Mouse (Mus musculus) olfactory bulb, adult 2 months (tissue): ENCODE results near the gene Ergic1. TPM values are rescaled to one million over a fixed set of nuclear protein-coding genes. Genes with fewer than 3 reads are reported as not detected.

ENCODE experiments used
- H3K27ac ChIP-seq: fragments of 200-500 bp; 2 replicates; pipeline ENCODE4 v1.5.1; 2012; ENCODE audit warnings: low read depth, low read length; ENCODE audit not compliant: insufficient read depth
- H3K4me1 ChIP-seq: fragments of 200-500 bp; 2 replicates; pipeline ENCODE4 v1.6.1; 2012; ENCODE audit warnings: low read length; ENCODE audit not compliant: control insufficient read depth, insufficient read depth
- H3K4me3 ChIP-seq: fragments of 200-500 bp; 2 replicates; pipeline ENCODE4 v1.5.1; 2012; ENCODE audit warnings: mild to moderate bottlenecking, low read depth, low read length, moderate library complexity; ENCODE audit not compliant: insufficient read depth
- CTCF ChIP-seq: fragments of 200-500 bp; IDR thresholded peaks from 2 replicates; pipeline ENCODE4 v1.5.1; 2012; ENCODE audit warnings: low read depth, mild to moderate bottlenecking, low read length, moderate library complexity; ENCODE audit not compliant: insufficient read depth
- POLR2A ChIP-seq: fragments of 200-500 bp; IDR thresholded peaks from 2 replicates; pipeline ENCODE4 v1.6.1; 2012; ENCODE audit warnings: mild to moderate bottlenecking, low read depth, low read length, moderate library complexity; ENCODE audit not compliant: insufficient read depth
- WGBS: fragments of 180-500 bp; shearing (Covaris S2); methylation state at CpG from one replicate; pipeline ENCODE4 v1.1.7; 2018; 5-methylcytosine and 5-hydroxymethylcytosine counted together
- polyA plus RNA-seq: library from polyadenylated mRNA; stranded (reverse); fragments of >200 nt; gene quantifications from 2 replicates; pipeline ENCODE4 v1.2.4, GENCODE M21; 2012; ENCODE audit warnings: low replicate concordance; ENCODE audit not compliant: missing spikeins, insufficient read depth, insufficient read length

Gene Ergic1
- polyA plus RNA-seq, 1 experiment, result not detected

GRCm38 (mm10) chr17:26567142-26567817 is 6.0 kb downstream of the Ergic1 start:
- Histone ChIP-seq H3K4me3 (no peak overlapping the region), H3K27ac (no peak overlapping the region), H3K4me1 (peaks cover 38% of the 10 kb centered on the region)
- TF ChIP-seq CTCF (no peak), POLR2A (no peak)
- 67% methylated on average over 8 of the region's 8 CpGs for WGBS

GRCm38 (mm10) chr17:26567818-26568173 is 6.5 kb downstream of the Ergic1 start:
- Histone ChIP-seq H3K4me3 (no peak overlapping the region), H3K4me1 (peaks cover 33% of the 10 kb centered on the region), H3K27ac (no peak overlapping the region)
- TF ChIP-seq POLR2A (no peak), CTCF (no peak)
- WGBS, result 91% methylated on average over 4 of the region's 4 CpGs

- WGBS, result 83% methylated on average over 4 of the region's 4 CpGs
- no peak overlapping the region for H3K4me3 ChIP-seq
- no peak overlapping the region for H3K27ac ChIP-seq
- H3K4me1 ChIP-seq, result peaks cover 30% of the 10 kb centered on the region
- no peak for TF ChIP-seq CTCF
- no peak for TF ChIP-seq POLR2A
These were observed 8.5 kb downstream of the Ergic1 start for GRCm38 (mm10) chr17:26569594-26570350.

- TF ChIP-seq CTCF (no peak), POLR2A (no peak)
- peaks cover 37% of the 10 kb centered on the region for H3K4me1 ChIP-seq
- no peak overlapping the region for H3K27ac ChIP-seq
- H3K4me3 ChIP-seq, result no peak overlapping the region
- WGBS, result 77% methylated on average over 11 of the region's 11 CpGs
These were observed 9.4 kb downstream of the Ergic1 start for GRCm38 (mm10) chr17:26570651-26571118.

- 92% methylated on average over 3 of the region's 3 CpGs for WGBS
These were observed 10.1 kb downstream of the Ergic1 start for GRCm38 (mm10) chr17:26571377-26571776.

GRCm38 (mm10) chr17:26572265-26572664 is 11.0 kb downstream of the Ergic1 start:
- WGBS, result 80% methylated on average over 11 of the region's 11 CpGs
- TF ChIP-seq CTCF (no peak), POLR2A (no peak)
- H3K4me1 ChIP-seq, result peaks cover 53% of the 10 kb centered on the region
- no peak overlapping the region for H3K4me3 ChIP-seq
- no peak overlapping the region for H3K27ac ChIP-seq

More at GRCm38 (mm10) chr17:26571377-26571776, 10.1 kb downstream of the Ergic1 start:
- Histone ChIP-seq H3K27ac (no peak overlapping the region), H3K4me1 (peaks cover 44% of the 10 kb centered on the region), H3K4me3 (no peak overlapping the region)
- no peak for TF ChIP-seq CTCF
- no peak for TF ChIP-seq POLR2A

DNA sequence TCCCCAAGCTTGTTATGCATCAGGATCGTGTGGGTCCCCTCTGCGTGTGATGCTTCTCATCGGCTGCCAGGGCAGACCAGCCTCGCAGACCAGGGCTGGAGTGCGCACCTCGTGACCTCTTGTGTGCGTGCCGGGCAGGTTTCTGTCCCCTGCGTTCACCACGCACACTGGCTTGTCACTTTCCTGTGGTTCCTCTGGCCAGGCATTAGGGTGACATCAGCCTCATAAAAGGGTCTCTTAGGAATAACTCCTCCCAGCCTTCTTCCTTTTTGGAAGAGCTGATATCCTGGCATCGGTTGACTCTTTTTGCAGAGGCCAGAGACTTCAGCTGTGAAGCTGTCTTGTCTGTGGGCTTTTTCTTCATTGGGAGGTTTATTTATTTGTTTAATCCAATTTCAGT is 12.8 kb downstream of the Ergic1 start:
- 79% methylated on average over 11 of the region's 11 CpGs for WGBS
- no peak for TF ChIP-seq CTCF
- no peak for TF ChIP-seq POLR2A
- H3K4me1 ChIP-seq, result peaks cover 55% of the 10 kb centered on the region
- no peak overlapping the region for H3K27ac ChIP-seq
- H3K4me3 ChIP-seq, result no peak overlapping the region

GRCm38 (mm10) chr17:26574701-26575100 is 13.4 kb downstream of the Ergic1 start:
- Histone ChIP-seq H3K27ac (no peak overlapping the region), H3K4me1 (peaks cover 55% of the 10 kb centered on the region), H3K4me3 (no peak overlapping the region)
- no peak for TF ChIP-seq POLR2A
- TF ChIP-seq CTCF, result no peak
- WGBS, result 85% methylated on average over 5 of the region's 5 CpGs

DNA sequence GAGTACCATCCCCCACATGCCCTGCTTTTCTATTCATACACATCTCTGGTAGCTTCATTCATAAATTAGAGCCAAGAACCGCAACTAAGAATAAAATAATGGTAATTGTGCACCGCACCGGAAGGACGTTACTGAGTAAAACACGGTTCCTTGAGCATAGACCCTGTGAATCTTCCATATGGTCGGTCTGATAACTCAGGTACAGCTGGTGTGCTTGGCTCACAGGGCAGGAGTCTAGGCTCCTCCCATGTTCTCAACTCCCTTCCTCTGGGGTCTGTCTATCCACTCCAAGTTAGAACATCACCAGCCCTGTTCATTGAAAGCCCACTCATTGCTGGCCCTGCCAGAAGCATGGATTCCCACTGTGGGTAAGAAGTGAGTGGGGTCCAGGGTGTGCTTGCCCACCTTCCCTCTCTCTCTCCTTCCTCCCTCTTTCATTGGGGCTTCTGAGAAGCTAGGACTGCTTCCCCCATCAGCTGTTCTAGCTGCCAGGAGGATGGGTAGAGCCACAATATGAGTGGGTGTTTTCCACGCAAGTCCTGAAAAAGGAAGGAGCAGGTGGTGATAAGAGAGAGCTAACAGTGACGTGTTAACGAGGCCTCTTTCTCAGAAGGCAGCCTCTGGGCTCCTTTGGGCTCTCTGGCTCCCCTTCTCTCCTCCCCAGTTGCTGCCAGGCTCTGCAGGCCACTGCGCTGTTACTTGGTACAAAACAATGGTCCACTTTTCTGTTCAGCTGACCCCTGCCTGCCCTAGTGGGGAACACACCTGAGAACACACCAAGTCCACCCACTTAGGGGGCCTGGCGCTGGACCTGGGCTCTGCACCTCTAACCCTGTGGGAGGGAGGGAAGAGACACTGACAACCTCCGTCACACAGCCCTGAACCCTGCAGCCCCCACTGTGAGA is 14.7 kb downstream of the Ergic1 start:
- whole genome bisulfite sequencing, result 51% methylated on average over 12 of the region's 12 CpGs
- H3K4me3 ChIP-seq, result no peak overlapping the region
- no peak for TF ChIP-seq POLR2A
- TF ChIP-seq CTCF, result no peak
- H3K4me1 ChIP-seq, result peaks cover 46% of the 10 kb centered on the region
- peak overlapping the region; percentile 11; the same call in 1 of the 2 replicates for H3K27ac ChIP-seq
